Mouse (Mus musculus) adrenal gland, postnatal 14 days (tissue): Measurements from ENCODE around the gene Gm45711. TPM values are rescaled to one million over a fixed set of nuclear protein-coding genes. Genes with fewer than 3 reads are reported as not detected.
"Not testable (repeated sequence)": the region's sequence is repeated elsewhere in the genome, so short reads cannot be mapped to it uniquely, and the experiment has no call there.

Experiments used
- DNase-seq: peaks from one replicate; pipeline ENCODE4 v3.0.0; 2021; ENCODE audit warnings: mixed read lengths
- total RNA-seq: library from RNA; stranded (reverse); gene quantifications from 2 replicates; pipeline ENCODE4 v1.2.3, GENCODE M21; 2021

The Gm45711 gene
- total RNA-seq, 1 experiment from 2014 or later = not detected

DNA sequence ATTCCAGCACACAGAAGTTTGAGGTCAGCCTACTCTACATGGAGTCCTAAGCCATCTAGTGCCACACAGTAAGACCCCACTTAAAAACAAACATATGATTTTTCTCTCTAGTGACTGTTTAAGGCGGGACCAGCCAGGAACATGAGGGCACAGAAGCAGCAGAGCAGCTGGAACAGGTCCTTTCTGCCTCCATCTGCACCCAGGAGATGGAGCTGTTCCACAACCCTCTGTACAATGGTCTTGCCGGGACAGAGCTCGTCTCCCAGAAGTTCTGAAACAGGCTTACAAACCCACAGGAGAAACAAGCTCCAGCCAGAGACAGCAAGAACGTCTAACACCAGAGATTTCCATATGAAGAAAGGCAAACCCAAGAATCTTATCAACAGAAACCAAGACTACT, 3.4 kb upstream of the Gm45711 start:
- DNase-seq = no peak

DNA sequence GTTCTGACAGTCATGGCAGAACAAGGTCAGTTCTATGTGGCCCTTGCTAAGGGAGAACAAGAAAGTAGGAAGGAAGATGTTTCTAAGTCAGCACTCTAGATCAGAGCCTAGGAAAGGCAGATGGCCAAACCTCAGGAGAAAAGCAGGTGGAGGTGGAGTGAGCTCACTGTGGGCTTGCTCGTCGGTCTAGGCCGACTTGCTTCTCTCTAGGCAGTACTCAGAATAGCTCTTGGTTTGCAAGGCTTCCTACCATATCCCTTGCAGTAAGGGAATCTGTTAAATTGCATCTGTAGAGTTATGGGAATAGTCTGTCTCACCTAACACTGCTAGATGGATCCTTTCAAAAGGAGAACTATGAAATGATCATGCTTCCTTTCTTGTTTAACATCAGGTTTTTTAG, 2.1 kb upstream of the Gm45711 start:
- not testable (repeated sequence) for DNase-seq

DNA sequence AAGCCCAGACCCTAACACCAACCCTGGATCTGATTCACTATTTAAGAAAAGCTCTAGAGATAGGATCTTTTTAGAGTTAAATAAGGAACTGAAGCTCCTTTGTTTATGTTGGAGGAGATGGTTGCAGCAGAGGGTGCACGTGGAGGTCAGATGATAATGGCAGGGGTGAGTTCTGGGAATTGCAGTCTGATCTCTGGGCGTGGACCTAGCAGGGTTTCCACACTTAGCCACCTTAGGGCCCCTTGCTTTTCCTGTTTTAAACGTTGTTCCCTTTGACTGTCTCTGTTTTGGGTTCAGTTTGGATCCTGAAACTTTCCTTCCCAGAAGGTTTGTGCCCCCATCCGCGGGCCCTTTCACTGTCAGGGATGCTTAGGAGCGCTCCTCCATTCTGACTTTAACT, 1.5 kb downstream of the Gm45711 start:
- not testable (repeated sequence) for DNase-seq

DNA sequence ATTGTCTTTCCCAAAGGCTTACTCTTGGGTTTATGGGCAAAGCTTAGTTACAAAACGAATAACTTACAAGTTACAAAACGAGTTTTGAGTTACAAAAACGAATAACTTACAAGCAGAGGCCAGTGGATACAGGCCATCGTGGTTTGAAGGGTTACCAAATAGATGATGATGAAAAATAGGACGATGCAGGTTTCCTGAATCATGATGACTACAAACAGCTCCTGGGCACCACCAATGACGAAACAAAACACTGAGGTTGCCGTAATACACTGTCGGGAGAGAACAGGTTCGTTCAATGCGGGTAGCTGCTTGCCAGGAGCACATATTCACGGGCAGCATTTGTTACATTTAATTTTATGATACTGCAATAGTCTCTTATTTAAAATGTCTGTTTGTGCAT, 4.9 kb downstream of the Gm45711 start:
- no peak for DNase-seq

DNA sequence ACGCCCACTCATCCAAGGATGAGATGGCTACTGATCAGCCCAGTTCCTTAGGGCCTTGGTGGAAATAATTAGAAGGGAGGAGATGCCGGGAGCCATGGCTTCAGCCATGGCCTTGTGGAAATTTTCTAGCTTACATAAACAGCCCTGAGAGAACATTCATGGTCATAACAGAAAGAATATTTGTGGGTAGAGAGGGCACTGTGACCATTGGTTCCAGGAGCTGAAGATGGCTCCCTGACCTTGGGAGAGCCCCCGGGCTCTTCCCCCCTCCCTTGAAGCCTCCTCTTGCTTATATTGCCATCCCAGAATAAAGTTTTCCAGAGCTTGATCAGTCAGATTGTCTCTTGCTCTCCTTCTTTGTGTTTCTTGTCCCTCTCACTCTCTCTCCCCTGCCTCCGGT, 7.3 kb downstream of the Gm45711 start:
- DNase-seq = not testable (repeated sequence)

DNA sequence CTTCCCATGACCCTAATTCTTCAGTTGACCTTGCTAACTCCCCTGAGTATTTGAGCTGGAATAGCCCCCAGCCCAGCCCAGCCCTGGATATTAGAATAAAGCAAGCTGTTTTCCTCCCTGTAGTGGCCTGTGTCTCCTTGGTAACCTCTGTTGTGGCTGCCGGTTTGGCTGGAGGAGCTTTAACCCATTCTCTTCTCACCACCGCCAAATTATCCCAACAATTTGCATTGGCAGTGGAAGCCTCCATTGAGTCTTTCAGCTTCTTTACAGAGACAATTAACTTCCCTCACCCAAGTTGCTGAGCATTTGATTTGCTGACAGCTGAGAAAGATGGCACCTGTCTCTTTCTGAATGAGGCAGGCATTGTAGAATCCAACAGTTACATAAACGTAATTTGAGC, 8.3 kb downstream of the Gm45711 start:
- DNase-seq = not testable (repeated sequence)

DNA sequence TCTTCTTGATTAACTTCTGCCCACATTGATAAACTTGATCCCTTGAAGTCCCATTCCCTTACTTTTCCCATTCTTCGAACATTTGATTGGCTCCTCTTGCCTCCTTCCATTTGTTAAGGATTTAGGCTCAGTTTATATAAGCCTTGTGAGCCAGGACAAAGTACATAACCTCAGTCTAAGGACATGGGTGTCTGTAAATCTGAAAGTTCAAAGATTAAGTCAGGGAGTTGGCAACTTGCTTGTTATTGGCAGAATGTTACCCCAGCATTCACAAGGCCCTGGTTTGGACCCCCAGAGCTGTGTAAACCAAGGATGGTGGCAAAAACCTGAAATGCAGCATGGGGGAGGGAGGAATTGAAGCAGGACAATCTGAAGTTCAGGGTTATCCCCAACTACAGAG, 15.5 kb downstream of the Gm45711 start:
- DNase-seq = no peak

DNA sequence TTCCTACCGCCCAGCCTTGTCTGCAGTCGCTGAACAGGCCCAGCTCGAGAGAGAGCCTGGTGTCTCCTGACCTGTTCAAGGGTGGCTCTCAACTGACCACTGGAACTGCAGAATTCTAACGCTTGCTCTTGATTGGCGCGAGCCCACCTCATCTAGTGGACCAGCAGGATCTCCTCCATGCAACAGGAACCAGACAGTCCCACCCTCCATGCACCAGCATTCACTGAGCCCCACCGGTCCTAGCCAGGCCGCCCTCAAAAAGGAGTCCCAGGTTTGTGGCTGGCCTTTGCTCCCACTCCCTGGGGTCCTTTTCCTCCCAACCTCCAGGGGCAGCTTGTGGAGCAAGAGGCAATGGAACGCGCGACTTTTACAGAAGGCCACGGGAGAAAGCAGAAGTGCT, 16.8 kb downstream of the Gm45711 start, which contains the start of gene Cmtm2a:
Gene Cmtm2a (minus strand): TSS at position 101 of the 400 bp plus-strand sequence.
- DNase-seq = peak; percentile 24

DNA sequence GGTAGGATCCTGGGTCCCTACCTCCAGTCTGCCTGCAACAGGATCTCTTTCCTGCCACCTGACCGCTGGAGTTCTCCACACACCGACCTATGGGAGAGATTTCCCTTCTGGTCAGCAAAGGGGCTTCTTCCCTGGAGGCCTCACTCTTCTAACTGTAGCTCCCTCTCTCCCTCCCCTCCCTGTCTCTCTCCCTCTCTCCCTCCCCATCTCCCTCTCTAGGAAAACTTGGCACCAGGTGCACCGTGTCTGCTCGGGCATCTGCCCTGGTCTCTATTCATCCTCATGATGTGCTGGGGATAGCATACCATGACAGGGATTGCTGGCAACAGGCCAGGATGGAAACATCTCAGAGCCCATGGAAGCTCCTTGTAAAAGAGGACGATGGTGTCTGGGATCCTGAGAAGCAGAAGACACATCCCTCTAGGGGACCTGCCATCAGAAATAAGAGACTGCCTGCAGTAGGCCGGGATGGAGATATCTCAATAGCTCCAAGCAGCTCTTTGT, 40.9 kb downstream of the Gm45711 start:
- DNase-seq = no peak

DNA sequence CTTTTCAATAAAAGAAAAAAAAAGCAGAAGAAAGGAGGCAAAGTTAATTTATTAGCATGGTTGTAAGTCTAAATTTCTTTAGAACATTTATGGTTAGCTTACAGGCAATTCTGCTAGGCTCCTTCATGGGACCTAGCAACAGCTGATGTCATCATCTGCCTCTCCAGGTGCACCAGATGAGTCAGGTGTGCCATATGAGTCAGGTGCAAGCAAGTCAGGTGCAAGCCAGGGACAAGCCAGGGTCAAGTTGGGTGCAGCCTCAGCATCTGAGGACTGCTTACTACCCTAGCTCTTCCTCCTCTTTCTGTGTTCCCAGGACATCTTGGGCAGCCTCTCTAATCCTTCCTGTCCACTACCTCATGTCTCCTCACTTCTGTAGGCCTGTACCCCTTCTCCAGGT, 41.5 kb downstream of the Gm45711 start:
- DNase-seq = no peak

DNA sequence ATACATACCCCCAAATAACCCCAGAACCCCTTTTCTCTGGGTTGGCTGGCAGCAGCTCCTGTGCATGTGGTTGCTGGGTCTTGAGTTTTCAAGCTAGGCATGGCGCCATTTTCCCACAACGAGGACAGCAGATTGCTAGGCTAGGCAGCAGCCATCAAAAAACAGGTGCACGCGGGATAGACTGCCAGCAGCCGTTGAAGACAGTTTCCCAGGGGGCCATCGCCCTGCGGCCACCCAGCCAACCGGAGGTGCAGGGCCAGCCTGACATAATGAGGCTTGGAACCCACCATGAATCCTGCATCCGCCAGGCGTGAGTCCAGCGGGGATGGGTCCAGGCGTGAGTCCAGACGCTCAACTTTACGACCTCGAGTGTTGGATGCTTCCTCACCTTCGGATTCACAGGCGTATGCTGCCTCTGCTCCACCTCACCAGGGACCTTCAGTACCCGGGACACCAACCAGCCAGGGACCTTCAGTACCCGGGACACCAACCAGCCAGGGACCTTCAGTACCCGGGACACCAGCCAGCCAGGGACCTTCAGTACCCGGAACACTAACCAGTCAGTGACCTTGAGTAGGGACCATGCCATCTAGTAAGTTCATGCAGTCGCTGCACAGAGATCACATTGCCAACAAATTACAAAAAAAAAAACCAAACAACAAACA, 45.5 kb downstream of the Gm45711 start:
- DNase-seq = peak; percentile 40

DNA sequence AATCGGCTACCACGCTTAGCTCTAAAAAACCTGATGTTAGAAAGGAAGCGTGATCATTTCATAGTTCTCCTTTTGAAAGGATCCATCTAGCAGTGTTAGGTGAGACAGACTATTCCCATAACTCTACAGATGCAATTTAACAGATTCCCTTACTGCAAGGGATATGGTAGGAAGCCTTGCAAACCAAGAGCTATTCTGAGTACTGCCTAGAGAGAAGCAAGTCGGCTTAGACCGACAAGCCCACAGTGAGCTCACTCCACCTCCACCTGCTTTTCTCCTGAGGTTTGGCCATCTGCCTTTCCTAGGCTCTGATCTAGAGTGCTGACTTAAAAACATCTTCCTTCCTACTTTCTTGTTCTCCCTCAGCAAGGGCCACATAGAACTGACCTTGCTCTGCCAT, 48.1 kb downstream of the Gm45711 start:
- DNase-seq = not testable (repeated sequence)

DNA sequence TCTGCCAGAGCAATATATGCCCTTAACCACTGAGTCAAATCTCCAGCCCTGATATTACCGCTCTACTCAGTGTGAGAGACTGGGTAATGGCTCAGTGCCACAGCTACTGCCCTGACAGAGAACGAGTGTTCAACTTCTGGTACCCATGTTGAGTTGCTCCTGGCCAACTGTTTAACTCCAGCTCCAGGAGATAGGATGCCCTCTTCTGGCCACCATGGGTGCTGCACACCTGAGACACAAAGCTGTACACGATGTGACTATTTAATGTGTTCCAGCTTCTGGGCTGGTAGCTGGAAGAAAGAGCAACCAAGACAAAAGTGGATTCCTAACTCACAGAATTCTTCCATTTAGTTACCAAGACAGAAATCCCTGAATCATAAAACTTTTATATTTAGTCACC, 56.9 kb downstream of the Gm45711 start:
- peak; percentile 60 for DNase-seq

DNA sequence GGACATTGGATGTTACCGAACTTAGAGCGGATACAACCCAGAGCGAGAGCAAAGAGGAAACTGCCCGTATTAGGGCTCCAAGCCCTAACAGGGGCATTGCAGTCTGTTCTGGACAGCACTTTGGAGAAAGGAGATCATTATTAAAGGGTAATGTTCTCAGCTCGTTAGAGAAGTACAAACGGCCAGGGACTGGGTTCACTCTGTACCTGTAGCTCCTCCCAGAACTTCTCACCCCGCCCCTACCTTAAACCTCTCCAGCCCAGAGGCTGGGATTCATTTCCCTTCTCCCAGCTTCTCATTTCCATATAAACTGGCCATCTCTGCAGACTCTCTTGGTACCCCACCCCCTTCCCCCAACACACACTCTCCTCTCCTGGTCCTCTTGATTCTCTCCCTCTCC, 58.4 kb downstream of the Gm45711 start:
- no peak for DNase-seq

DNA sequence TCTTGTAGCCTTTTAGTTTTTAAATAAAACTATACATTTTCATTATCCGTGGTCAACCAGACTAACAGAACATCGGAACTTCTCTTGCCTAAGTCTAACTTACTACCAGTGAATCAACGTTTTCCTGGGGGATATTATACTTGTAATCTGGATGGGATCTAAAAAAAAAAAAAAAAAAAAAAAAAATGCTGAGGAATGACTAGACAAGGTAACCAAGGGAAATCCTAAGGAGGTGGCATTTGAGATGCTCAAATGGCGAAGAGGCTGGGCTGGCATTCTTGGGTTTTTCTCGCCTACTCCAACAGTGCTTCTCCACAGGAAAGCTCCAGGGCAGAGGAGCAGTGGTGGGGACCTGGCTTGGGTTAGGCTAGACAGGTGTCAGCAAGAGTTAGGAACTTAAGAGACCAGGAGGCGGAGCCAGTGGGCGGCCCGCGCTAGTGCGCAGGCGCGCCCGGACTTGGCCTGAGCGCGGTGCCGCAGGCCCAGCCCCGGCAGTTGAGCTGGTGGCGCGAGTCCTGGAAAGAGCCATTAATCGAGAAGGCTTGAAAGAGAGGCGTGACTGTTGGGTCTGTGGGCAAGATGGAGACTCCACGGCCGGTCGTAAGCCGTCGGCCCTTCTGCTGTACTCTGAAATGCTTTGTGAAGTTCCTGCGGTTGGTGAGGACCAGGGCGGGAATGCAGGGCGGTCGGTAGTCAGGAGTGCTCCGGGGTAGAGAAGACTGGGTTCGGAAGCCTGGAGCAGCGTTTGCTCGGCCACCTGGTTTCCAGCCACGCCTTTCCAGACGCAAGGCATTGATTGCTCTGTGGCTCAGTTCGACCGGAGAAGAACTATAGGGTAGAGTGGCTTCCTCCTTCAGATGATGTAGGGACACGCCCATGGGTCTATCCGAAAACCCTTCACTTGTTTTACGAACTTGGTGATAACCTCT, 59.2 kb downstream of the Gm45711 start, which contains the start of gene Cklf:
Gene Cklf (plus strand): TSS at position 423 of the 929 bp plus-strand sequence.
- peak; percentile 92 for DNase-seq

DNA sequence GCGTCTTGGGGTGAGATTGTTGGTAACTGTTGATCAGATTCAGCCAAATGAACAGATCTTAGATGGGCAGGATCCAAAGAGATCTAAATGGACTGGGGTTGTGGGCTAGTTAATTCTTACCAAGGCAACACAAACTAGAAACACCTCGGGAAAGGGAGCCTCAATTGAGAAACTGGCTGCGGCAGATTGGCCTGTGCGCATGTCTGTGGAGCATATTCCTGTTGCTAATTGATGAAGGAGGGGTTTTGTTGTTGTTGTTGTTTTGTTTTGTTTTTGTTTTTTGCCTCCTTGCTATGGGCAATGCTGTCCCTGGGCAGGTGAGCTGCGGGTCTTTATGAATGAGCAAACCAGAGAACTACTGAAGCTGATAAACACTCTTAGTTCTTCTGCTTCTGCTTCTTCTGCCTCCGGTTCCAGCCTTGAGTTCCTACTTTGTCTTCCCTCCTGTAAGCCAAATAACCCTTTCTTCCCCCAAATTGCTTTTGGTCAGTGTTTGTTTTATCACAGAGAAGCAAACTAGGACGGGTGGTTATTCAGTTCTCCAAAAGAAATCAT, 60.4 kb downstream of the Gm45711 start:
- no peak for DNase-seq

DNA sequence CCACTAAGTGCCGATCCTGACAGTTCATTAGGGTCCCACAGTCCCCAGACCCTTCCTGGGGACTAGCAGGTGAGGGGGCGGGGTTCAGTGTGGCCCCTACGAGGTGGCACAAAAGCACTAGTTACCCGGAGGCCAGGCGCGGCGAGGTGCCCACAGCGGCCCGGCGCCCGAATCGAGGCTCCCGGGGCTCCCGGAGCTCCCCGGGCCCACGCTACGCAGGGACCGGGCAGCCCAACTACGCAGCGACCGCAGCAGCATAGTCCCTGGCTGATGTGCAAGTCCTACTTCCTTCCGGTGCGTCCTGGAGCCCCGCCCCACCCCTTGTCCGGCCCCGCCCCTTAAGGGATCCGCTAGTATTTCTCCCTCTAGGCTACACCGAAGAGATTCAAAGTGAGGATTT, 61.6 kb downstream of the Gm45711 start, which contains the start of gene Tk2:
Gene Tk2 (minus strand): TSS at position 283 of the 400 bp plus-strand sequence.
- peak; percentile 91 for DNase-seq

DNA sequence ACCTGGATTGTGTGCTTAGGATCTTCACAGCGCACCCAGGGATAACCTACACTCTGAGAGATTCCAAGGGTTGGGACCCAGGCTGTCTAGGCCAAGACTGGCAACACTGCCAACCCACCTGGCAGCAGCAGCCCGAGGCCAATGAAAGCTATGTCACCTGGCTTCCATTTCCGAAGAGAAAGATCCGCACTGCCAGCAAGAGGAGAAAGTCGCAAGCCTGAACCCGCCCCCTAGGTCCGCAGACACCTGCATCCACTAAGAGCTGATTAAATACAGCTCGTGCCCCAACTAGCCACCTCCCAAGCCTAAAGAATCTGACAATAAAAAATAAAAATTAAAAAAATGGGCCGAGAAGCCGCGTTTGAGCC, 62.0 kb downstream of the Gm45711 start:
- peak; percentile 32 for DNase-seq

DNA sequence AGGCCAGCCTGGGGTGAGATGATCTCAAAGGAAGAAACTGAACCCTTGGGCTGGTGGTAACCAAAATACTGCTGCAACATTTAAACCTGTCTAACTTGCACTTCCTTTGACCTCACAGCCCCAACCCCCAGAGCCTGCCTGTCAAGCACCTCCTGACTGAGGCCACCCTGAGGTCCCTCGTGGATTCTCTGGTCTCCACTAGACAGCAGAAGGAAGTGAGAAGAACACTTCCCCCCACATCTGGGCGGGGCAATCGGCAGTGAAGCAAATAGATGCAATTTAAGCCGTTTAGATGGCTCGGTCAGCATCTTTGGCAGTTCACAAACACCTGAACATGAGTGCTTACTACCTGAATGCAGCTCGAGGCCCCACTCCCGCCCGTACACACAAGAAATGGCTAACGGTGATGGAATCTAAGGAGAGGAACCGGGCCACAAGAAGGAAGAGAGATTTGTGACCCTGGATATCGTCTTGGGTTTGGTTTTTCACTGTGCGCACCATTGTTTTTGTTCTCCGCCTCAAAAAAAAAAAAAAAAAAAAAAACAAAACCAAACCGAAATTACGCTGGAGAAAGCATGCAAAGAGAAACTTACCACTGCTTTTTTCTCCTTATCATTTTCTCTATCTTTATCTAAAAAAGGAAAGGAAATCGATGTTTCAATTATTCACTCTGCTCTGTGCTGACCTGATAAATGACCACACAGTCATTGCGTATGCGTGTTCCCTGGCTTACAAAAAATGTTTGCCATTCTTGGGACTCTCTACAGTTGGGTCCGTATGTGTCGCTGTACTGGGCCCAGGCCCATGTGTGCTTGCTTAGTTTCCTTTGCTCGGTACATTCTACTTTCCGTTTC, 62.6 kb downstream of the Gm45711 start:
- DNase-seq = peak; percentile 54

DNA sequence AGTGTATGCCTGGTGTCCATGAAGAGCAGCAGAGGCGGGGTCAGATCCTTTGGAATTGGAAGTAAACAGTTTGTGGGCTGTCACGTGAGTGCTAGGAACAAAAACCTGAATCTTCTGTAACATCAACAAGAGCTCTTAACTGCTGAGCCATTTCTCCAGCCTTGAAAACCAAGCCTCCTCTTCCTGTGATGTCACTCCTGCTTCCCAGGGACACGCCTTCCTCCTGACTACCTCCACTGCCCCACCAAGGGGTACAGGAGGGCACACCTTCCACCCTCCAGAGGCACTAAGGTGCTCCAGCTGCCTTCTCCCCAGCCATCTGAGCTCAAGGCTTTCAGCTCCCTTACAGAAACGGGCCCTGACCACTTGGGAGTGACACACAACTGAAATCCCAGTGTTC, 63.3 kb downstream of the Gm45711 start:
- DNase-seq = no peak

DNA sequence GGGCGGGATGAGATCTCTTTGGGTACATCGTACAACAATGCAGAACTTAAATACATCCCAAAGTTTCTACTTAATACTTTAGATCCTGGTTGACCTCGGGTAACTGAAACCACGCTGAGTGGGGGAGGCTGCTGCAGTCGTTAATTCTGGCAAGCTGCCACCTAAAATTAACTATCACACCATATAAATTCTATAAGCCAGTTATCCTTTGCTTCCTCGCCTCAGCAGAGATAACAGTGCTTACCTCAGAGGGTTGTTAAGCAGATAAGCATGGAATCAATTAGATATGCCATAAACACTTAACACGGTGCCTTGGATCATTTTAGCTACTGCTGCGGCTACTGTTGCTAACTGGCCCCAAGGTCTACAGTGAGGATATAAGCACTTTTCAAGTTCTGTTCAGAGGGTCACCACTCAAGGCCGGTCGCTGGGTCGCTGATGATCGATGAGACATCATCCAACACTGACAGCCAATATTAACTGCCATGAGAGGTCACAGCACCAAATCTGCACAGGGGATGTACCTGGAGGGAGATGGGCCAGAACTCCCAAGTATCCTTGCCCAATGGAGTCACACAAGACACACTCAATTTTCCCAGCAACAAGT, 67.7 kb downstream of the Gm45711 start:
- DNase-seq = no peak
